Mouse (Mus musculus) kidney, adult 8-10 months (tissue): Measurements from ENCODE around the gene Gm2888.
"Not testable (repeated sequence)": the region's sequence is repeated elsewhere in the genome, so short reads cannot be mapped to it uniquely, and the experiment has no call there.

Source experiments
- DNase-seq, 2 experiments: peaks; one replicate each; pipeline ENCODE4 v3.0.0; 2022

The Gm2888 gene

GRCm38 (mm10) chr14:3029702-3030101 is at the start of gene Gm2888:
Gene Gm2888 (plus strand): TSS chr14:3030002.
- DNase-seq: not testable (repeated sequence)

GRCm38 (mm10) chr14:3048727-3049512 is 19.1 kb downstream of the Gm2888 start, which contains the start of gene Gm2897:
Gene Gm2897 (plus strand): TSS chr14:3049285.
- DNase-seq: peak in 1 of 2 experiments; percentile 2

GRCm38 (mm10) chr14:3049513-3049800 is 19.7 kb downstream of the Gm2888 start:
- DNase-seq: peak; percentile 11 to 34

GRCm38 (mm10) chr14:3050087-3050486 is 20.3 kb downstream of the Gm2888 start:
- peak in 1 of 2 experiments; percentile 5 for DNase-seq
